Mouse (Mus musculus): ENCODE measurements around the gene Cyp2d22.

The Cyp2d22 gene

GRCm38 (mm10) chr15:82346580-82347302 lies 33.3 kb downstream of the Cyp2d22 start:
- DNase-seq (ENCODE audit: low spot score in 2 of 2): no peak

DNA sequence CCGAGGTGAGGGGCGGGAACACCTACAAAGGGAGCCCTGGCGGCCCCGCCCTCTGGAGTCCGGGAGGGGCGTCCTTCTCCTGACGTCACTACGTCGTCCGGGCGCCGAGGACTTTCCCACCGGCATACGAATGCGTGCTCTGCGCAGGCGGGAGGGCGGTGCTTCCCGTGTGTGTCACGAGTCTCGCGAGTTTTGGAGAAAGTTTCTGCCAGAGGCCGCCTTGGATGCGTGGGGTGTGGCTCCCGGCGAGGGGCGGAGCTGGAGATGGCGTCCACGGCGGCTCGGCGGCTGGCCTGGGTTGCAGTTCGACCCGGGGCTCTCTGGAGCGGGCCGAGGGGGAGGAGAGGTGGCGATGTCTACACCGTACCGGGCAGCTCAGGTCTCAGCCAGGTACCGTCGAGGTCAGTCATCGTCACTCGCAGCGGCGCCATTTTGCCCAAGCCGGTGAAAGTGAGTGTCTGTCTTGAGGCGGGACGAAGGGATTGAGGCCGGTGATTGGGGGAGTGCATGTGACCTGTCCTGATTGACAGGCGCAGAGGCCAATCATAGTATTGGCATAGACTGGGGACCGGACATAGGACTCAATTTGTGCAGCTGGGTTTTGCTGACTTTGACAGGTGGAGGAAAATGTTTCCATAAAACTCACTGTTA lies 34.1 kb downstream of the Cyp2d22 start:
- peak; percentile 95 to 96 for DNase-seq (ENCODE audit: low spot score in 2 of 2)

DNA sequence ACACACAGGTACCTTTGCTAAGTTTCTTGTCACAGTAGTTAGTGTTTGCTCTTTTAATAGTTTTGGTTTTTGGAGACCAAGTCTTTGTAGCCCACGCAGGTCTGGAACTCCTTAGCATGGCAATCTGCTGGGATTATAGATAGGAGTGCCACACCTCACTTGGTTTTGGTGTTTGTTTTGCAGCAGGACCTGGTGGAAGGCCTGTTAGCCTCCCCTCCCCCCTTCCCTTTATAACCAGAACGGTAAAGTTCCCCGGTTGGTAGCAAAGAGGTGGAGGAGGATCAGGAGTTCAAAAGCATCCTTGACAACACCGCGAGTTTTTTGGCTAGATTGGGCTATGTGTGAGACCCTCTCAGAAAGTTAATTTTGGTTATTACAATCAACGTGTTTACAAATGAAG lies 35.1 kb downstream of the Cyp2d22 start:
- DNase-seq (ENCODE audit: low spot score in 2 of 2): no peak

DNA sequence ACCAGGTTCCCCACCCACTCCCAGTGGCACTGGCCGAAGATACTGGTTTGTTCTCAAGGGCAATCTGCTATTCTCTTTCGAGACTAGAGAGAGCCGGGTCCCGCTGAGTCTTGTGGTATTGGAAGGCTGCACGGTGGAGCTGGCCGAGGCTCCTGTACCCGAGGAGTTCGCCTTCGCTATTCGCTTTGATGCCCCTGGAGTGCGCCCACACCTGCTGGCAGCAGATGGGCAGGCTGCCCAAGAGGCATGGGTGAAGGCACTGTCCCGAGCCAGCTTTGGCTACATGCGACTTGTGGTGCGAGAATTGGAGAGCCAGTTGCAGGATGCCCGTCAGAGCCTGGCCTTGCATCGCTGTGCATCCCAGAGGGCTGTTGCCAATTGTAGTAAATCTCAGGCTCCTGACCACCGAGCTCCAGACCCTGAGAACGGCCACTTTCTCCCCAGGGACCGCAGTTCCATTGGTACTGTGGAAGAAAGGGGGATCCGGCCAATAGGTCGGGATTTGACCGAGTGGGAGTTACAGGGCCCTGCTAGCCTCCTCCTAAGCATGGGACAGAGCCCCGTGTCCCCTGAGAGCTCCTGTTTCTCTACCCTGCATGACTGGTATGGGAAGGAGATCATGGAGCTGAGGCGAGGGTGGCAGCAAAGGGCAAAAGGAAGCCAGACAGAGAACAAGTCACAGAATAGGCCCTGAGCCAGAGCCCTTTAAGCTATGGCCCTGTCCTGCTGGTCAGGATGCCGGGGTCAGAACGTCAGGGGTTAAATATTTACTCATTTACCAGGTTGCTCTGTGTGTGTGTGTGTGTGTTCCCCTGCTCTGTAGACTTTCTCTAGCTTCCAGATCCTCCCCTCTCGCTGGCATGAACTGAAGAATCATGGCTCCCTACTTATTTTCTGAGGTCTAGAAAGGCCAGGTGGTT lies 36.4 kb downstream of the Cyp2d22 start:
- no peak for DNase-seq (ENCODE audit: low spot score in 2 of 2)

- no peak for DNase-seq (ENCODE audit: low spot score in 2 of 2)
Observed at GRCm38 (mm10) chr15:82342543-82342935, 37.5 kb downstream of the Cyp2d22 start.

GRCm38 (mm10) chr15:82341675-82342542 lies 38.2 kb downstream of the Cyp2d22 start:
- DNase-seq (ENCODE audit: low spot score in 2 of 2): peak; percentile 45 to 57

DNA sequence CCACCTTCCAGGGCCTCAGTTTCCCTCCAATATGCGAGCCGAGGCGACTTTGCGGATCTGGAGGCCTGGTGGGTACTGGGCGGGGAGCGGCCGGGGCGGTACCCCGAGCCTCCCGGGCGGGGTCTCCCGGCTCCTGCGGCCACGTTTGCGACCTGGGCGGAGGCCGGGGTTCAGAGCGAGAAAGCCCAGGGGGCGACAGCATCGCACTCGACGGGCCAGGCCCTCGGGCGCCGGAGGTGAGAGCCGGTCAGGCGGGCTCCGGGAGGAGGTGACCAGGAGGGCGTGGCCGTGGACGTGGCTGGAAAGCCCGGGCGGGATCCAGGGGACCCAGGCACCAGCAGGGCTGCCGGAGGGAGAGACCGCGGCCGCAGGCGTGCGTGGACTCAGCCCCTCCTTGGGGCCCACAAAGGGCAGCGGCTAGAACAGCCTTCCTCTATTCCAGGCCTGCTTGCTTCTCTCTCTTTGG lies 39.0 kb downstream of the Cyp2d22 start:
- peak; percentile 63 to 70 for DNase-seq (ENCODE audit: low spot score in 2 of 2)

DNA sequence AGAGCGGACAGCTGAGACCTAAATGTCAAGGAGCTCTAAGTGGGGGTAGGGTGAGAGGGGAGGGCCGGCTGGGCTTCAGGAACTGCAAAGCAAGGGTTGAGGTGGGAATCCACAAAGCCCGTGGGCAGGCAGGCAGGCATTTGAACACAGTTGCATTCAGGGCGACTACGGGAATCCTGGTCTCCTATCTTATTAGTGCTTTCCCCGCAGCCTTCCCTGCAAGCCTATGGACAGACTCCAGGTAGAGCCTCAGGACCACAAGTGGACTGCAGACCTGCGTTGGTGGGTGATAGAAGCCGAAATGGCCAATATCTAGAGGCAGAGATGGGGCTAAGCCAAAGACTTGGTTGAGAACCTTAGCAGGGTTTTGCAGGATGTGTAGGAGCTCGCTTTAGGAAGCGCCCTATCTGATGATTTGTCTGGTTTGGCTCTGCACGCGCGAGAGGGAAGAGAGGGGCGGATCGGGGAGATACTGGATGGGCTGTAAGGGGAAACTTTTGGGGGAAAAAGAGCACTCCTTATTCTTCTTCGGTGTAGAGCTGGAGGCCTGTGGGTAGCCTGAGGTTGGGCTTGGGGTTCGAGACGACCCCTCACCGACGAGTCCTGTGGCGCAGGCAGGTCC lies 39.5 kb downstream of the Cyp2d22 start:
- DNase-seq (ENCODE audit: low spot score in 2 of 2): no peak

GRCm38 (mm10) chr15:82339634-82340254 lies 40.3 kb downstream of the Cyp2d22 start:
- DNase-seq (ENCODE audit: low spot score in 2 of 2): no peak

- DNase-seq (ENCODE audit: low spot score in 2 of 2): no peak
Observed at GRCm38 (mm10) chr15:82339150-82339549, 40.9 kb downstream of the Cyp2d22 start.

- DNase-seq (ENCODE audit: low spot score in 2 of 2): peak; percentile 96 to 97
Observed at GRCm38 (mm10) chr15:82338593-82339112, 41.4 kb downstream of the Cyp2d22 start, which contains the start of the genes Naga, Pheta2 and Smdt1. TSS of gene Naga (minus strand) at chr15:82338925. TSS of gene Pheta2 (plus strand) at chr15:82338942. TSS of gene Smdt1 (plus strand) at chr15:82338959.

GRCm38 (mm10) chr15:82337875-82338274 lies 42.2 kb downstream of the Cyp2d22 start:
- DNase-seq (ENCODE audit: low spot score in 2 of 2): no peak

DNA sequence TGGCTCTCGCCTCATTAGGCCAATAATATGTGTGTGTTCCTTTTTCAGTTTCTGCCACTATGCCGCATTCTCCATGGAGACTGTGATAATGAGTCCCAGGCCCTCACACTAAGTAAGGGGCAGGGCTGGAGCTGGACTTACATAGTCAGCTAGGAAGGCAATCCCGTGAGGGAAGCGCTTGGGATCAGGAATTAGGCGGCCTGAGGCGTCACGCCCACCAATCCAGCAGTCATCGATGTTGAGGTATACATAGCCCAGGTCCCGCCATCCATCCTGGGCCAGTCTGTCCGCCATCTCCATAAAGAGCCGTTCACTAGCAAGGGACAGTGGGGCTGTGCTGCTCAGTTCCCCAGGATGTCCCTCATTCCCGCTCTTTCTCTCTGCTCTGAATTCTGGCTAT lies 43.4 kb downstream of the Cyp2d22 start:
- no peak for DNase-seq (ENCODE audit: low spot score in 2 of 2)

DNA sequence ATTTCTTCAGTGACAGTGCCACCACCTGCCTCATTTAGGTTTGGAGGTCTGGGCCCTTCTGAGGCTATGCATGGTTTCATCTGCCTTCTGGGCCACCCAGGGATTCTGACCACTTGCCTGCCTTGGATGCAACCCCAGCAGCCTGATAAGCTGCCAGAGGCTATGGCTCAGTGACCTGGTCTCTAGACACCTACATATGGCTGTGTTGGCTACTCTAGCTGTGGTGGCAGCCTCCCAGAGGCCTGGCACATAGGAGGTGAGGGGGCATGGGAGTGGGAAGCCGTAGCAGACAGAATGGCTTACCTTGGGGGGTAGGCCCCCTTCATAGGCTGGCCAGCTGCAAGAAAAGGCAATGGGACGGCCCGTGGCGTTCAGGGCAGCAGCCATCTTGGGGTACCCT lies 44.9 kb downstream of the Cyp2d22 start:
- DNase-seq (ENCODE audit: low spot score in 2 of 2): no peak

GRCm38 (mm10) chr15:82325382-82325781 lies 54.7 kb downstream of the Cyp2d22 start:
- no peak for DNase-seq (ENCODE audit: low spot score in 2 of 2)

DNA sequence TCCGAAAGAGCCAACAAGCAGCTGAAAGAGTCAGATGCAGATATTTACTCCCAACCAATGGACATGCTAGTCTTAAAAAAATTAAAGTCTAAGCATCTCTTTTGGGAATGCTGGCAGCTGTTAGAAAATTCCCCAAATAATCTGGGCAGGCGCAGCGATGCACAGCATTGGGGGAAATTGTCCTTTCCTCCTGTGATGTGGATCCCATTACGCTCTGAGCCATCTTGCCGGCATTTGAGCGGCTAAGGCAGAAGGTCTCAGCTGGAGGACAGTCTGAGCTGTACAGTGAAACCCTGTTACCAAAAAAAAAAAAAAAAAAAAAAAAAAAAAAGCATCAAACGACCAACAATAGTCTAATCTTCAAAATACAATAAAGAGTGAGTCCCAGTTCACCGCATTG lies 57.9 kb downstream of the Cyp2d22 start:
- DNase-seq (ENCODE audit: low spot score in 2 of 2): no peak

Data from spleen, postnatal 14 days (tissue).